Mouse (Mus musculus) lung, adult 2 months (tissue): Measurements from ENCODE around the gene Rpl10-ps3.

ENCODE experiments used
- CTCF ChIP-seq: fragments of 200-500 bp; IDR thresholded peaks from 2 replicates; pipeline ENCODE4 v1.5.1; 2011; ENCODE audit warnings: mild to moderate bottlenecking, low read length, control low read depth; ENCODE audit not compliant: insufficient read depth
- POLR2A ChIP-seq: fragments of 200-500 bp; IDR thresholded peaks from 2 replicates; pipeline ENCODE4 v1.6.1; 2011; ENCODE audit warnings: low read depth, mild to moderate bottlenecking, control low read depth, low read length, borderline replicate concordance; ENCODE audit errors: extremely low read depth

GRCm38 (mm10) chr9:50335539-50336325 is 9.0 kb downstream of the Rpl10-ps3 start:
- TF ChIP-seq POLR2A (no peak), CTCF (no peak)
